Mouse (Mus musculus): ENCODE data around the gene Zfp97. TPM values are rescaled to one million over a fixed set of nuclear protein-coding genes. Genes with fewer than 3 reads are reported as not detected.
"Not testable (repeated sequence)": the region's sequence is repeated elsewhere in the genome, so short reads cannot be mapped to it uniquely, and the experiment has no call there.

Zfp97 gene
- total RNA-seq (2017): 10.9 and 15.0 TPM in 2 replicates

DNA sequence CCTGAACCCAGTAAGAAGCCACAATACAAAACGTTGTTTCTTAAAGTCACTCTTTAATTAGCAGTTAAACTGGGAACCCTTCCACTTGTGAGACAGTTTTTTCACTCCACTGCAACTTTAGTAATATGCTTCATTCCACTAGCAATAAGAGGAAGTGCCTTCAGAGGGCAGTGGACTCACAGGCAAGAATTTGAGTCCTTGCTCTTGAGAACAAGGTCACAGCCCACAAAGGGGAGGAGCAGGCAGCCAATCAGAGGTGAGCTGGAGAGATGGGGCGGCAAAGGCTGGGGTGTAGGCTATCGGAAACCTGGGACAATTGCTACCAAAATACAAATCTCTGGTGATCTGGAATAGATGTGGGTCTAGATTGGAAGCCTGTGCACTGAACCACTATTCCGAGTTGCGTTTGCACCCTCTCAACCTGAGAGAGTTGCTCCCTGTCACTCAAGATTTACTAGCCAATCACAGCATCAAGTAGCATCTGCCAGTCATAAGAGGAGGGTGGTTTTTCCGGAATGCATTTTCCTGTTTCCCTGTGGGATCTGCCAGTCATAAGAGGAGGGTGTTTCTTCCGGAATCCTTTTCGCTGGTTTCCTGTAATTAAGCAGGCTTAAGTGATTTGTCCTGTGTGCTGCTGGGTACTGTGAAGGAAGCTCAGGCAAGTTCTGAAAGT is at the start of gene Zfp97:
Zfp97 (plus strand) TSS at position 586 of the 673 bp plus-strand sequence.
- peak; percentile 99 for ATAC-seq (ENCODE audit: extremely low read depth, insufficient number of reproducible peaks, low FRiP score, poor library complexity, severe bottlenecking)

DNA sequence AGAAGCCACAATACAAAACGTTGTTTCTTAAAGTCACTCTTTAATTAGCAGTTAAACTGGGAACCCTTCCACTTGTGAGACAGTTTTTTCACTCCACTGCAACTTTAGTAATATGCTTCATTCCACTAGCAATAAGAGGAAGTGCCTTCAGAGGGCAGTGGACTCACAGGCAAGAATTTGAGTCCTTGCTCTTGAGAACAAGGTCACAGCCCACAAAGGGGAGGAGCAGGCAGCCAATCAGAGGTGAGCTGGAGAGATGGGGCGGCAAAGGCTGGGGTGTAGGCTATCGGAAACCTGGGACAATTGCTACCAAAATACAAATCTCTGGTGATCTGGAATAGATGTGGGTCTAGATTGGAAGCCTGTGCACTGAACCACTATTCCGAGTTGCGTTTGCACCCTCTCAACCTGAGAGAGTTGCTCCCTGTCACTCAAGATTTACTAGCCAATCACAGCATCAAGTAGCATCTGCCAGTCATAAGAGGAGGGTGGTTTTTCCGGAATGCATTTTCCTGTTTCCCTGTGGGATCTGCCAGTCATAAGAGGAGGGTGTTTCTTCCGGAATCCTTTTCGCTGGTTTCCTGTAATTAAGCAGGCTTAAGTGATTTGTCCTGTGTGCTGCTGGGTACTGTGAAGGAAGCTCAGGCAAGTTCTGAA is 57.7 kb downstream of the Zfp97 start:
- peak; percentile 99 for ATAC-seq (ENCODE audit: extremely low read depth, insufficient number of reproducible peaks, low FRiP score, poor library complexity, severe bottlenecking)

DNA sequence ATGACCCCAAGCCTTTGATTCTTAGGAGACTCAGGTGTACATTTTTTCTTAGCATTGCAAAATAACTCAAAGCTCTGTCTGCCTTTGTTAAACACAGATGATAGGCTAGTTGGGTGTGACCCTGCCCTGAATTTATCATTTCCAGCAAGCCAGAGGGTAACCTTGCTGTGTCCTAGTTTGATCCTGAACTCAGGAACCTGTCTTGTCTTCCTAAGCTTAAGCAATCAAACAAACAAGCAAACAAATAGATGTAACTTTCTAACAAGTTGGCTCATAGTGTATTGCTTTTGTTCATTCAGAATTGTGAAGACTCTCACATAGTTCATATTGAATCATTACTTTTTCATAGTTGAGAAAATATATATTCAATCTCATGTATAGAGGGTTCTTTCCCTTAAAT is 73.5 kb downstream of the Zfp97 start:
- not testable (repeated sequence) for ATAC-seq (ENCODE audit: extremely low read depth, insufficient number of reproducible peaks, low FRiP score, poor library complexity, severe bottlenecking)

DNA sequence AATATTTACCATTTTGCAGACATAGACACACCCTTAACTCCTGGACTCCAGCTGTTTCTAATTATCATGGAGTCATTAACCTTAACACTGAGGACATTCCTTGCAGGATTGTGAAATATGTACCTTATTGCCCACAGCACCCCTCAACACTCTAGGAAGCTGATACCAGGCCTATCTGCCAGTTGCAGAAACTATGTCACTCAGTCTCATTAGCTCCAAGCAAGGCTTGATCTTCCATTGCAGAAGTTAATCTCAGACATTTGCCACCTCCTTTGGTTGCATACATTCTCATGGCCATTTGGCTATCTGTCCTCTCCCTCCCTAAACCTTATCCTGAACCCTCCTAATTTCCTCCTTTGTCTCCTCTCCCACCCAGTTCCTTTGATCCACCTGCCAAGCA is 74.0 kb downstream of the Zfp97 start:
- ATAC-seq (ENCODE audit: extremely low read depth, insufficient number of reproducible peaks, low FRiP score, poor library complexity, severe bottlenecking): no peak

DNA sequence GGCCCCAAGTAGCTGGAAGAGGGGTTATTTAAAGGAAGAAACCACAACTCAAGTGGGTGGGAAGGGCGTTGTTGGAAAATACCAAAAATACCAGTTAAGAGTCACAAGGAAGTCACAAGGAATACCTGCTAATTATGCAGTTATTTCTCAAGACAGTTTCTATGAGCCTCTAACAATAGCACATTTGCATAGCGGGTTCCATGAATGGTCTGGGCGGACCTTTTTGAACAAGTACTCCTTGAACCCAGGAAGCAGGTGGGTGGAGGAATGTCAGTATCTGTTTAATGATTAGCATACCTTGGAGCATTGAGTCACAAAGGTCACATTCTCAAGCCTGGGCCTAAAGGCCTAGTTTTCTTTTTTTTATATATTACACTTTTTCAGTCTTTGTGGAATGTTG is 74.9 kb downstream of the Zfp97 start:
- ATAC-seq (ENCODE audit: extremely low read depth, insufficient number of reproducible peaks, low FRiP score, poor library complexity, severe bottlenecking): not testable (repeated sequence)

Other genes with a start within 250 kb of the Zfp97 start
- gene Zfp960, start 57.3 kb upstream of the Zfp97 start, total RNA-seq (2017): 0.35 TPM in 1 of 2 replicates, not detected in the other

Data from neutrophil, adult 5-6 weeks (primary cell).